Mouse (Mus musculus) limb, embryonic 14.5 days (tissue): ENCODE results near the gene Cherp. TPM values are rescaled to one million over a fixed set of nuclear protein-coding genes. Genes with fewer than 3 reads are reported as not detected.

ENCODE experiments used
- ATAC-seq: fragments of 200-750 bp; cut with Nextera tagmentation; 2 replicates; pipeline ENCODE4 v1.8.0; 2017; ENCODE audit warnings: low read depth, moderate number of reproducible peaks, moderate TSS enrichment; ENCODE audit not compliant: low FRiP score
- DNase-seq: peaks from one replicate; pipeline ENCODE4 v3.0.0-alpha.2; 2015; ENCODE audit warnings: low spot score
- H3K27ac ChIP-seq: fragments of 300-500 bp; sonication (generic); replicated peaks from 2 replicates; pipeline ENCODE4 v1.5.1; 2014; ENCODE audit warnings: low read depth, mild to moderate bottlenecking, low read length, moderate library complexity, mixed read lengths
- H3K27me3 ChIP-seq: fragments of 300-500 bp; sonication (generic); 2 replicates; pipeline ENCODE4 v1.6.1; 2014; ENCODE audit warnings: low read length, mixed read lengths; ENCODE audit not compliant: control insufficient read depth, insufficient read depth
- H3K36me3 ChIP-seq: fragments of 300-500 bp; sonication (generic); 2 replicates; pipeline ENCODE4 v1.6.1; 2014; ENCODE audit warnings: mild to moderate bottlenecking, low read length, moderate library complexity, mixed read lengths; ENCODE audit not compliant: control insufficient read depth, insufficient read depth
- H3K4me1 ChIP-seq: fragments of 300-500 bp; sonication (generic); 2 replicates; pipeline ENCODE4 v1.6.1; 2014; ENCODE audit warnings: antibody characterized with exemption, low read length, mixed read lengths; ENCODE audit not compliant: control insufficient read depth, insufficient read depth
- H3K4me2 ChIP-seq: fragments of 300-500 bp; sonication (generic); replicated peaks from 2 replicates; pipeline ENCODE4 v1.6.1; 2014; ENCODE audit warnings: low read depth, mild to moderate bottlenecking, low read length, moderate library complexity; ENCODE audit not compliant: severe bottlenecking
- H3K4me3 ChIP-seq: fragments of 300-500 bp; sonication (generic); replicated peaks from 2 replicates; pipeline ENCODE4 v1.5.1; 2014; ENCODE audit warnings: low read length
- H3K9ac ChIP-seq: fragments of 300-500 bp; sonication (generic); 2 replicates; pipeline ENCODE4 v1.6.1; 2014; ENCODE audit warnings: mild to moderate bottlenecking, low read depth, low read length, moderate library complexity; ENCODE audit not compliant: severe bottlenecking
- H3K9me3 ChIP-seq: fragments of 300-500 bp; sonication (generic); 2 replicates; pipeline ENCODE4 v1.6.1; 2016; ENCODE audit warnings: low read length; ENCODE audit not compliant: control insufficient read depth
- POLR2A ChIP-seq: fragments of 200-500 bp; IDR thresholded peaks from 2 replicates; pipeline ENCODE4 v1.8.0; 2012; ENCODE audit warnings: inconsistent platforms, mild to moderate bottlenecking, moderate library complexity, borderline replicate concordance; ENCODE audit not compliant: insufficient read depth, insufficient read length; ENCODE audit errors: extremely low read depth
- WGBS: fragments of 180-500 bp; shearing (Covaris S2); extraction: QIAGEN DNeasy Blood & Tissue Kit; methylation state at CpG from one replicate; pipeline ENCODE4 v1.1.7; 2014; 5-methylcytosine and 5-hydroxymethylcytosine counted together
- polyA plus RNA-seq, 2 experiments: library from polyadenylated mRNA; depleted of rRNA in 1 of 2; stranded (reverse) in 1 of 2; unstranded in 1 of 2; fragments of >200 nt; fragmentation: Nextera tagmentation in 1 of 2; extraction: Ambion mirVana in 1 of 2; gene quantifications; 2 replicates each; pipeline versions ENCODE4 v1.2.1 to v1.2.3; 2012 to 2014

The Cherp gene
- polyA plus RNA-seq, 2 experiments, result 58.9 to 110 TPM

DNA sequence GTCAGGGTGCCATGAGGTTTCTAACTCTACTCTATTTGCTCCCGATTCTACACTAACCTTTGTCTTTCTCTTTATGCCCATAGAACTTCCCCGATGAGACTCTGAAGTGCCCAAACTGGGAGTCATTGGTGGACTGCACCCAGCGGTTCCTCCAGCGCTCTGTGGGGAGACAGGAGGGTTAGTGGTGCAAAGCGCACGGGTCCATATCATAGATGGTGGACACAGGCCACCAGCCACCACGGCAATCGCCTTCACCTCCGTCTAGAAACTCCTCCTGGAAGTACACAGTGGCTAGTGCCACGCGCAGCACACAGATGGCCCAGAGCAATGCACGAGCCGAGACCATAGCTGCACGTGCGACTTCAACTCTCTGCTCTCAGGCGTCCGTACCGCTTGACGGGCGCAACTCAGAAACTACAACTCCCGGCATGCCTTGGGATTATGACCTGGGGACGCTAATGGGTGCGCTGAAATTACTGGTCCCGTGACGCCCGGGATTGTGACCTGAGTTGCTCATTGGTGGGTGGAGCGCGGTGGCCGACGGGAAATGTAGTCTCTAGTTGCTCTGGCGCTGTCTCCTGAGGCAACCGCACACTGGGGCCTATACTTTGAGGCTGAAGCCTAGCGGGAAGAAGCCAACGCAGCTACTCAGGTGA is 31.6 kb downstream of the Cherp start, which contains the start of the genes Calr3 and 1700030K09Rik:
Calr3 (minus strand) TSS at position 533 of the 656 bp plus-strand sequence.
1700030K09Rik (plus strand) TSS at position 543 of the 656 bp plus-strand sequence.
- peak; percentile 21; the same call in 1 of the 2 replicates for TF ChIP-seq POLR2A
- Histone ChIP-seq H3K27ac (no peak within 1 kb of the TSS), H3K9ac (peak within 1 kb of the TSS; percentile 56), H3K27me3 (no peaks in the 10 kb centered on the region), H3K9me3 (no peaks in the 10 kb centered on the region), H3K4me1 (no peaks in the 10 kb centered on the region), H3K36me3 (peaks cover 10% of the 10 kb centered on the region; the same call in 1 of the 2 replicates), H3K4me2 (peak within 1 kb of the TSS; percentile 72), H3K4me3 (peak within 1 kb of the TSS; percentile 39)
- peak; percentile 99 for ATAC-seq
- DNase-seq, result peak; percentile 100
- WGBS, result 6% methylated on average over 34 of the region's 34 CpGs

DNA sequence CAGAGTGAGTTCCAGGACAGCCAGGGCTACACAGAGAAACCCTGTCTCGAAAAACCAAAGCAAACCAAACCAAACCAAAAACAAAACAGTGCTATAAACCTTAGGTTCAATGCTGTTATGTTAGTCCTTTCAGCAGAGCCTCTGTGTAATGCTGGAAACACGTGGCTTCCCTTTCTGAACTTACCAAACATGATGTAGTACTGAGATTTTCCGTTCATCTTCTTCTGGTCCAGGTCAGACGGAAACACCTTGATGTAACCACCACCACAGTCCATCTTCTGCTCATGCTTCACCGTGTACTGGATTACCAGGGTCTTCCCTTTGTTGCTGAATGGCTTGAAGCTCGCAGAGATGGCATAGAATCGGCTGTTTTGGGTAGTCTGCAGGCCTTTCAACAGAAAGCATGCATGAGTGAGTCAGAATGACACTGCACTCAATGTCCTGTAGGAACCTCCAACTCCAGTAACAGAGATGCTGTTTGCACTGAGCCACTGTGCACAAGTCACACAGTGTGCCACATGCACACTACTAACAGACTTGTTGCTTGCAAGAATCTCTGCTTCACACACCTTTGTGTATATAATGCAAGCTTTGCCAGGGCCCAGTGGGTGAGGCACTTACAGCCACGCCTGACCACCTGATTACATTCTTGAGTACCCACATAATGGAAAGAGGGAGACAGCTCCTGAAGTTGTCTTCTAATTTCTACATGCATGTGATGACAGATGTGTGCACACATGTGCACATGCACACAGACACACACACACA is 36.6 kb downstream of the Cherp start:
- Histone ChIP-seq H3K4me1 (no peaks in the 10 kb centered on the region), H3K9ac (no peak overlapping the region), H3K27ac (no peak overlapping the region), H3K4me2 (no peak overlapping the region), H3K36me3 (no peaks in the 10 kb centered on the region), H3K9me3 (no peaks in the 10 kb centered on the region), H3K27me3 (no peaks in the 10 kb centered on the region), H3K4me3 (no peak overlapping the region)
- ATAC-seq (no peak), DNase-seq (no peak)
- no peak for TF ChIP-seq POLR2A
- WGBS, result 75% methylated on average over 8 of the region's 8 CpGs

DNA sequence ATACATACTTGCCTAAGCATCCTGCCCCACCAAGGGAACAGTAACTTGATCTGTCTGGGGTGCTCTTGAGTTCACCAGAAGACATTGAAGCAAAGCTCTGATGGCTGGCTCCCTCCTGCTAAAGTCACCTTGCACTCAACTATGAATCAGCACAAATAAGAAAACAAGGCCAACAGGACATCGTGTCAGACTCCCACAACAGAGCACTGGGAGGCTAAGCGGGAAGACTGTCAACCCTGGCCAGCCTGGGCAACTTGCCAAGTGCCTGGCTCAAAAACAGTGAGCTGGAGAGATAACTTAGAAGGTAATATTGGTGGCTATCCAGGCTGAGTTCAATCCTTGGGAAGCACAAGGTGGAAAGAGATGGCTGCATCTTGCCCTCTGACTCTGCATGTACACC is 40.1 kb downstream of the Cherp start:
- 36% methylated on average over 2 of the region's 2 CpGs for WGBS
- H3K9me3 ChIP-seq, result no peaks in the 10 kb centered on the region
- H3K4me2 ChIP-seq, result no peak overlapping the region
- DNase-seq, result peak; percentile 20
- H3K27me3 ChIP-seq, result no peaks in the 10 kb centered on the region
- no peak overlapping the region for H3K4me3 ChIP-seq
- no peaks in the 10 kb centered on the region for H3K4me1 ChIP-seq
- H3K9ac ChIP-seq, result no peak overlapping the region
- TF ChIP-seq POLR2A, result no peak
- H3K27ac ChIP-seq, result no peak overlapping the region
- H3K36me3 ChIP-seq, result no peaks in the 10 kb centered on the region
- ATAC-seq, result no peak

DNA sequence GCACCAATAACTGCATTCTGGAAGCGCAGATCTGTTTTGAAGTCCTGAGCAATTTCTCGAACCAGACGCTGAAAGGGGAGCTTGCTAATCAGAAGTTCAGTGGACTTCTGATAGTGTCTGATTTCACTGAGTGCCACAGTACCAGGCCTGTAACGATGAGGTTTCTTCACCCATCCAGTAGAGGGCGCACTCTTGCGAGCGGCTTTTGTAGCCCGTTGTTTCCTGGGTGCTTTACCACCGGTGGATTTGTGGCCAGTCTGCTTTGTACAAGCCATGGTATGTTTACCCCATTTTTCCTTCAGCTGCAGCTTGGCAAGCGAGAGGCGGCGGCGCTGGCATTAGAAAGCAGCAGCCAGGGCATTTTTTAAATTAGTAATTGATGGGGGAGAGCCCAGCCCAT is 45.4 kb downstream of the Cherp start:
- no peak for ATAC-seq
- Histone ChIP-seq H3K9me3 (no peaks in the 10 kb centered on the region), H3K4me3 (no peak overlapping the region), H3K36me3 (no peaks in the 10 kb centered on the region), H3K9ac (no peak overlapping the region), H3K27ac (no peak overlapping the region), H3K4me1 (no peaks in the 10 kb centered on the region), H3K4me2 (no peak overlapping the region), H3K27me3 (no peaks in the 10 kb centered on the region)
- TF ChIP-seq POLR2A, result no peak
- no peak for DNase-seq
- 49% methylated on average over 13 of the region's 13 CpGs for WGBS

DNA sequence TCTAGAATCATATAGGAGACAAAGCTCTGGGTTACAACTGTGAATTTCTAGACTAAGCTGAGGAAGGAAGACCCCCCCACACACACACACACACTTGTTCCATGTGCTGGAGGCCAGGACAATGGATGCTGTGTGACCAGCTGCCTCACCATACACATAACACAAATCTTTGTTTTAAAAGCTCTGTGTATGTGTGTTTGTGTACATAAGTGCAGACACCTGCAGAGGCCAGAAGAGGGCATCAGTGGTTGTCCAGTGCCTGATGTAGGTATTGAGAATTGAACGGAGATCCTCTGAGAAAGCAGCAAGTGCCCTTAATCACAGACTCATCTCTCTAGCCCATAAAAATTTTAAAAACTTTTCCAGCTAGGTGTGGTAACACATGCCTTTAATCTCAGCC is 52.1 kb downstream of the Cherp start:
- H3K9ac ChIP-seq, result no peak overlapping the region
- H3K4me2 ChIP-seq, result 0 out of 2 replicates have a peak overlapping the region, but pooled peaks have one; percentile 2
- no peaks in the 10 kb centered on the region for H3K27me3 ChIP-seq
- H3K9me3 ChIP-seq, result no peaks in the 10 kb centered on the region
- peaks cover 17% of the 10 kb centered on the region for H3K4me1 ChIP-seq
- ATAC-seq, result no peak
- DNase-seq, result no peak
- no peak for TF ChIP-seq POLR2A
- no peaks in the 10 kb centered on the region for H3K36me3 ChIP-seq
- H3K4me3 ChIP-seq, result no peak overlapping the region
- 62% methylated on average over 1 of the region's 1 CpGs for WGBS
- H3K27ac ChIP-seq, result no peak overlapping the region
